Mouse (Mus musculus) hindbrain, embryonic 14.5 days (tissue): ENCODE measurements around the gene Acad8. TPM values are rescaled to one million over a fixed set of nuclear protein-coding genes. Genes with fewer than 3 reads are reported as not detected.

Source experiments
- ATAC-seq: fragments of 200-750 bp; cut with Nextera tagmentation; 2 replicates; pipeline ENCODE4 v1.8.0; 2017; ENCODE audit warnings: moderate number of reproducible peaks, mild to moderate bottlenecking, moderate TSS enrichment, moderate library complexity; ENCODE audit not compliant: low FRiP score
- DNase-seq: peaks from one replicate; pipeline ENCODE4 v3.0.0-alpha.2; 2015; ENCODE audit warnings: low spot score
- H3K27ac ChIP-seq: fragments of 300-500 bp; sonication (generic); 2 replicates; pipeline ENCODE4 v1.5.1; 2014; ENCODE audit warnings: mild to moderate bottlenecking, moderate library complexity
- H3K27me3 ChIP-seq: fragments of 300-500 bp; sonication (generic); 2 replicates; pipeline ENCODE4 v1.6.1; 2014; ENCODE audit warnings: mild to moderate bottlenecking, low read length, mixed read lengths; ENCODE audit not compliant: control insufficient read depth, insufficient read depth
- H3K36me3 ChIP-seq: fragments of 300-500 bp; sonication (generic); replicated peaks from 2 replicates; pipeline ENCODE4 v1.6.1; 2014; ENCODE audit not compliant: control insufficient read depth, insufficient read depth
- H3K4me1 ChIP-seq: fragments of 300-500 bp; sonication (generic); replicated peaks from 2 replicates; pipeline ENCODE4 v1.6.1; 2014; ENCODE audit warnings: antibody characterized with exemption, low read length, mixed read lengths; ENCODE audit not compliant: control insufficient read depth, insufficient read depth
- H3K4me2 ChIP-seq: fragments of 300-500 bp; sonication (generic); replicated peaks from 2 replicates; pipeline ENCODE4 v1.6.1; 2014; ENCODE audit warnings: mild to moderate bottlenecking, moderate library complexity
- H3K4me3 ChIP-seq: fragments of 300-500 bp; sonication (generic); replicated peaks from 2 replicates; pipeline ENCODE4 v1.5.1; 2014; ENCODE audit warnings: mild to moderate bottlenecking, low read length
- H3K9ac ChIP-seq: fragments of 300-500 bp; sonication (generic); 2 replicates; pipeline ENCODE4 v1.6.1; 2014
- H3K9me3 ChIP-seq: fragments of 300-500 bp; sonication (generic); 2 replicates; pipeline ENCODE4 v1.6.1; 2016; ENCODE audit warnings: low read length; ENCODE audit not compliant: control insufficient read depth
- WGBS: fragments of 180-500 bp; shearing (Covaris S2); extraction: QIAGEN DNeasy Blood & Tissue Kit; methylation state at CpG from one replicate; pipeline ENCODE4 v1.1.7; 2014; 5-methylcytosine and 5-hydroxymethylcytosine counted together
- polyA plus RNA-seq: library from polyadenylated mRNA; unstranded; fragments of >200 nt; fragmentation: Nextera tagmentation; extraction: Ambion mirVana; gene quantifications from 2 replicates; pipeline ENCODE4 v1.2.1, GENCODE M21; 2014

Gene Acad8
- polyA plus RNA-seq, 1 experiment from 2014 or later, result 36.3 TPM

DNA sequence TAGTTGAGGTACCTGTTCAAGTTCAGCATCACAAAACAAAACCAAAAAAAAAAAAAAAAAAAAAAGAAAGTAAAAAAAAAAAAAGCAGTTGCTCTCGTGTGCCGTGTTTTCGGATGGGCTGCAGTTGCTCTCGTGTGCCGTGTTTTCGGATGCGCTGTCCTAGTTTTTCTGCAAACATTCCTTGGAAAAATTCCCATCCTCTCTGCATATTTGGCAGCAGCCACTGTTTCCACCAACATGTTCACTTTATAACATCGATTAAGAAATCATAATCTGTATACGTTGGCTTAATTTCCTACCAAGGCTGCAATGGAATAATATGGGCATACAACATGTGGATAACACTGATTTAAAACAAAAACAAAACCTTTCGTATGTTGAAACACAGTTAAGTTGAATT, 6.2 kb downstream of the Acad8 start:
- no peak overlapping the region for H3K4me3 ChIP-seq
- 96% methylated on average over 10 of the region's 10 CpGs for WGBS
- DNase-seq, result no peak

DNA sequence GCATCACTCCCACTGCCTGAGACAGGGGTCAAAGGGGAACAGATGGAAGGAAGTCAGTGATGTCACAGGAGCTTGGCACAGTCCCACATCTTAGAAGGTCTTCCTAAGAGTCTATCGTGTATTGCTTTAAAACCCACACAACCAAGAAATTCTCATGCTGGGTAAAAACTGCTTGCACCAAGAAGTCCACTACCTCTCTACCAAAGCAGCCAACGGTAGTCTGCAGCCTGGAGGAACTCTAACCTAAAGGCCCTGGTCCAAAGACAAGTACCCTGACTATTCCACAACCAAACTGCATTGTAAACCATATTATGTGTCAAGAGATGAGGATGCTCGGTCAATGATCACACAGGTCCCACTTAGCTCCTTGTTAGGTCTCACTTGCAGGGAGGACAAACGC, 9.2 kb downstream of the Acad8 start:
- no peak overlapping the region for H3K9ac ChIP-seq
- ATAC-seq (no peak), DNase-seq (no peak)
- WGBS, result 94% methylated on average over 4 of the region's 4 CpGs
- H3K27me3 ChIP-seq, result no peaks in the 10 kb centered on the region
- H3K4me1 ChIP-seq, result no peaks in the 10 kb centered on the region
- H3K36me3 ChIP-seq, result peaks cover 55% of the 10 kb centered on the region
- no peak overlapping the region for H3K27ac ChIP-seq
- no peak overlapping the region for H3K4me3 ChIP-seq
- no peaks in the 10 kb centered on the region for H3K9me3 ChIP-seq
- H3K4me2 ChIP-seq, result no peak overlapping the region

More for the DNA sequence above, 6.2 kb downstream of the Acad8 start:
- Histone ChIP-seq H3K4me2 (no peak overlapping the region), H3K27me3 (no peaks in the 10 kb centered on the region), H3K36me3 (peaks cover 36% of the 10 kb centered on the region), H3K4me1 (no peaks in the 10 kb centered on the region), H3K9ac (no peak overlapping the region), H3K27ac (no peak overlapping the region), H3K9me3 (no peaks in the 10 kb centered on the region)
- ATAC-seq, result no peak

DNA sequence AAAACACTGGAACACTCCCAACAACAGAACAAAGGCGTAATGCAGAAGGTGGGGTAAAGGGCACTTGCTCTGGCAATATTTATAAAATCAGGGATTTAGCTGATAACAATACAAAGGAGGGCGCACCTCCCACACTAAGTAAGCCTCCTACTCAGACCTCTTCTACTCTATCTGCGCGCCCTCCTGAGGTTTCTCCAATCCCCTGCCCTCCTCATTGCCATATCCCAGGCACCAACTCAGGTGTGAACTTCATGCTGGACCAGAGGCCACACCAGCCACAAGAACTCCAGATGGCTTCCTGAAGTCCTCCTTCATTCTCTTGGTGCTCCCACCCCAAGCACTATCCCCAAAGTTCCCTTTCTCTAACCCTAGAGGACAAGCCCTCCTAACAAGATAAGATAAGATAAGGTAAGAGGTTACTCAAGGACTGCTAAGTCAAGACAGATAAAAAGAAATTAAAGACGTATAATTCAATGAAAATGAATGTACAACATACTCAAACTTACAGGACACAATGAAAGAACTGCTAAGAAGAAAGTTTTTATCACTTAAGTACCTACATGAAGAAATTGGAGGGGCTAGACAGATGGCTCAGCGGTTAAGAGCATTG, 13.6 kb downstream of the Acad8 start:
- H3K9ac ChIP-seq, result no peak overlapping the region
- no peaks in the 10 kb centered on the region for H3K4me1 ChIP-seq
- H3K36me3 ChIP-seq, result peaks cover 65% of the 10 kb centered on the region
- no peaks in the 10 kb centered on the region for H3K27me3 ChIP-seq
- no peak overlapping the region for H3K27ac ChIP-seq
- 97% methylated on average over 6 of the region's 6 CpGs for WGBS
- H3K9me3 ChIP-seq, result no peaks in the 10 kb centered on the region
- H3K4me2 ChIP-seq, result no peak overlapping the region
- ATAC-seq (no peak), DNase-seq (no peak)
- no peak overlapping the region for H3K4me3 ChIP-seq

DNA sequence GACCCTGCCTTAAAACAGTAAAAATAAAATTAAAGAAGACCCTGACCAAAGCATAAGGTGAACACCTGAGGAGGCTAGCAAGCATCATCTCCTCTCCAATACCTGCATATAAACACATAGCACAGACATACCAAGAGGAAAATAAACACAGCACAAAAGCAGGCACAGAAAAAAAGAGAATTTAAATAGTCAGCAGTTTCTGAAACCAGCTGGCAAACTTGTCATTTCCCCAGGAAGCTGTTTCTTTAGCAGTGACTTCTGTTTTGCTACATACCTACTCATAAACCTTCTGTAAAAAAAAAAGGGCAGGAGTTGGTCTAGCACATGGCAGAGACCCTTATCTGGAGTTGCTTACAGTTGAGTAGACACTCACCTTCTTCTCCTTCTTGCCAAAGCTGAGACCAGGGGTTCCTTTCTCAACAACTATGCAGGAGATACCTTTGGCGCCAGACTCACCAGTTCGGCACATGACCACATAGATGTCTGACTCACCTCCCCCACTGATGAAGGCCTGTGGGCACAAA, 14.2 kb downstream of the Acad8 start:
- Histone ChIP-seq H3K9ac (no peak overlapping the region), H3K27ac (no peak overlapping the region), H3K4me1 (no peaks in the 10 kb centered on the region), H3K36me3 (peaks cover 64% of the 10 kb centered on the region), H3K4me3 (no peak overlapping the region), H3K27me3 (no peaks in the 10 kb centered on the region), H3K9me3 (no peaks in the 10 kb centered on the region), H3K4me2 (no peak overlapping the region)
- DNase-seq (no peak), ATAC-seq (no peak)
- 98% methylated on average over 2 of the region's 2 CpGs for WGBS

DNA sequence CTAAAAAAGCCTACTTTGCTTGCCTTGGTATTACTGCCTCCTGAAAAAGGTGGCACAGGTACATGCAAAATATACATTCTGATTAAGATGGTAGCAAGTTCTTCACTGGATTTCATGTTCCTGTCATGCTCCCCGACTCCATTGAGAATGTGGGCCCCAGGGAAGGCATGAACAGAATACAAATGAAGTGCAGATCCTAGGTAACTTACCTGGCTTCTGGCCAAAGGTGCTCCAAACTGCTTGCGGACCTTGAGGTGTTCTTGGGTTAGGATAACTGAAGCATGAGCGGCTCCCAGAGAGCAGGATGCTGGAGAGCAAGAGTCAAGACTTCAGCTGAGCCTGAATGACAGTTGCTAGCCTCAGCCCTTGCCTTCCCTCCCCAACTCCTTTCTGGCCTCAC, 20.6 kb downstream of the Acad8 start:
- no peak overlapping the region for H3K4me2 ChIP-seq
- no peak overlapping the region for H3K4me3 ChIP-seq
- H3K27me3 ChIP-seq, result no peaks in the 10 kb centered on the region
- H3K9me3 ChIP-seq, result no peaks in the 10 kb centered on the region
- H3K27ac ChIP-seq, result no peak overlapping the region
- no peaks in the 10 kb centered on the region for H3K4me1 ChIP-seq
- H3K9ac ChIP-seq, result no peak overlapping the region
- 91% methylated on average over 3 of the region's 3 CpGs for WGBS
- ATAC-seq, result no peak
- H3K36me3 ChIP-seq, result peaks cover 59% of the 10 kb centered on the region
- DNase-seq, result no peak

DNA sequence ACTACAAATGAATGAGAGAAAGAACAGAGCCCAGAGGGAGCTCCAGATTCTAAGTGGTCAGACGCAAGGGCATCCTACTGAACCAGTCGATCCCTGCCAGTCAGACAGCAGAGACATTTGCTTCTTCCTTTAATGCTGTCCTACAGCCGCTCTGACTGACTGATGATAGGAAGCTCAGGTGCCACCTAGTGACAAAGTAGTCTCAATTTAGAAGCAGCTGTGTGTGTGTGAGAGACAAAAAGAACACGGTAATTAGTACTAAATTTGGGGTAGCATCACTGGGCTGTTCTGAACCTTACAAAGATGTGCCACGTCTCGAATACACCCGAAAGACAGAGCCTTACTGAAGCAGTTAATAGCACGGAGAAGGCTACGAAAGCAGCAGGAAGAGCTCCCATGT, 21.6 kb downstream of the Acad8 start:
- no peaks in the 10 kb centered on the region for H3K4me1 ChIP-seq
- WGBS, result 91% methylated on average over 9 of the region's 9 CpGs
- no peak overlapping the region for H3K4me2 ChIP-seq
- H3K9me3 ChIP-seq, result 0 out of 2 replicates have a peak, but pooled peaks cover 3% of the 10 kb centered on the region
- H3K27me3 ChIP-seq, result no peaks in the 10 kb centered on the region
- no peak overlapping the region for H3K9ac ChIP-seq
- H3K27ac ChIP-seq, result no peak overlapping the region
- peaks cover 62% of the 10 kb centered on the region for H3K36me3 ChIP-seq
- H3K4me3 ChIP-seq, result no peak overlapping the region
- no peak for ATAC-seq
- no peak for DNase-seq

DNA sequence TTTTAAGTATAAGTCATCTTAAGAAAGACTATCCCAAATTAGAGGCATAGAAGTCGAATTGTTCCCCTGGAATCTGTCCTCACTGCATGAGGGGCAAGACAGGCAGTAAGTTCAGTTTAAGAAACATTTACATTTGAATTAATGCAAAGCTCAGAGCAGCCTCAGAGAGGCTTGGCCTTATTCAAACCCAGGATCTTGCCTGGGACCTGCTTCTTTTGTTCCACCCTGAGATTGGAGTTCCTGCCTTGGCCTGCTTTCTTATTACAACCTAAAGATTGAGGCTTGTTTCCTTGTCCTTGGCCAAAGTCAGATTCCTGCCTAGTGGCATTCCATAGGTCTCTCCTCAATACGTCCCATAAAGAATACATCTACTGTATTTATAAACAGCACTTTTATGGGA, 51.6 kb downstream of the Acad8 start:
- Histone ChIP-seq H3K9ac (no peak overlapping the region), H3K4me3 (no peak overlapping the region), H3K4me2 (no peak overlapping the region), H3K9me3 (0 out of 2 replicates have a peak, but pooled peaks cover 10% of the 10 kb centered on the region), H3K36me3 (no peaks in the 10 kb centered on the region), H3K27me3 (no peaks in the 10 kb centered on the region), H3K4me1 (no peaks in the 10 kb centered on the region), H3K27ac (no peak overlapping the region)
- WGBS, result 67% methylated on average over 2 of the region's 2 CpGs
- DNase-seq, result no peak
- no peak for ATAC-seq

DNA sequence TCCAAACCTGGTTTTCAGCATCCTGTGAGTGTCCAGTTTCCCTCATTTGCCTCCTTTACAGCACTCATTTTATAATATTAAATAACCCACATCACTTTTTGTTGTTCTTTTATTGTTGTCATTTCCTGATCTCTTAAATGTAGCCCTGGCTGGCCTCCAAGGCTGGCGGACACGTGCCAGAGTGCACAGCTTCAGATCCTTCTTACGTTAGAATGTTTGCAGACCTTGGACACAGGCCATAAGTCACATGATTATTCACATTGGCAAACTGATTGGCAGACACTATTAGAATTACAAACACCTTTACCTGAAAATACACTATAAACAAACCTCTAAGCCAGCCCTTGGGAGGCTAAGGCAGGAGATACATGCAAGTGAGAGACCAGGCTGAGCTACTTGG, 75.2 kb downstream of the Acad8 start:
- Histone ChIP-seq H3K4me3 (no peak overlapping the region), H3K9me3 (no peaks in the 10 kb centered on the region), H3K27ac (no peak overlapping the region), H3K9ac (no peak overlapping the region), H3K4me2 (no peak overlapping the region), H3K36me3 (no peaks in the 10 kb centered on the region), H3K4me1 (no peaks in the 10 kb centered on the region), H3K27me3 (no peaks in the 10 kb centered on the region)
- 71% methylated on average over 3 of the region's 3 CpGs for WGBS
- DNase-seq, result no peak
- no peak for ATAC-seq
